Mouse (Mus musculus): ENCODE measurements around the gene Ppt1. TPM values are rescaled to one million over a fixed set of nuclear protein-coding genes. Genes with fewer than 3 reads are reported as not detected.
A peak's percentile ranks its signal among the peaks of the same experiment; 100 is the strongest.

Ppt1 gene
- polyA plus RNA-seq, 1 experiment from 2014 or later = 54.9 TPM

DNA sequence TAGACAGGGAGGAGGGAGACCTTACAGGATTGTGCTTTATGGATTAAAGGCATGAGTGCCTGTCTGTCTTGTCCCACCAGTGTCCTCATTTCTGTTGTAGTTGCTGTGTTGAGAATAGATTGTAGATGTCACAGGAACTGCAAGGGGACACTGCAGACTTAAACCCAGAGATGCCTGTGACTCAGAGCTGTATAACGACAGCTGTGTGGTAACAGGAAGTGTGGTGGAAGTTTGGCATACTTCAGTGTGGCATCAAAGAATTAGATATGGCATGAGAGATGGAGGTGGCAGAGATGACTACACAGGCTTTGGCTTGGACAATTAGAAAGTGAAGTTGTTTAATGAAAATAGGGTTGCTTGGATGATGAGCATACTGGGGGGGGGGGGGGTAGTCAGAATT lies 2.4 kb downstream of the Ppt1 start:
- WGBS = 59% methylated on average over 1 of the region's 1 CpGs
- Histone ChIP-seq H3K9me3 (ENCODE audit: control insufficient read depth) (no peaks in the 10 kb centered on the region), H3K27ac (ENCODE audit: low read depth, low read length) (no peak overlapping the region), H3K4me3 (ENCODE audit: low read depth, low read length) (no peak overlapping the region), H3K36me3 (ENCODE audit: control insufficient read depth, insufficient read depth) (0 out of 2 replicates have a peak, but pooled peaks cover 2% of the 10 kb centered on the region), H3K4me1 (replicated peaks; ENCODE audit: control insufficient read depth, insufficient read depth, low read length) (0 out of 2 replicates have a peak, but pooled peaks cover 6% of the 10 kb centered on the region), H3K4me2 (replicated peaks; ENCODE audit: low read depth) (no peak overlapping the region), H3K9ac (ENCODE audit: low read depth, low read length) (no peak overlapping the region), H3K27me3 (replicated peaks; ENCODE audit: control insufficient read depth, insufficient read depth, low read length) (no peaks in the 10 kb centered on the region)
- no peak for ATAC-seq
- TF ChIP-seq CTCF (IDR thresholded peaks at IDR 0.05; ENCODE audit: low read depth) = no peak

DNA sequence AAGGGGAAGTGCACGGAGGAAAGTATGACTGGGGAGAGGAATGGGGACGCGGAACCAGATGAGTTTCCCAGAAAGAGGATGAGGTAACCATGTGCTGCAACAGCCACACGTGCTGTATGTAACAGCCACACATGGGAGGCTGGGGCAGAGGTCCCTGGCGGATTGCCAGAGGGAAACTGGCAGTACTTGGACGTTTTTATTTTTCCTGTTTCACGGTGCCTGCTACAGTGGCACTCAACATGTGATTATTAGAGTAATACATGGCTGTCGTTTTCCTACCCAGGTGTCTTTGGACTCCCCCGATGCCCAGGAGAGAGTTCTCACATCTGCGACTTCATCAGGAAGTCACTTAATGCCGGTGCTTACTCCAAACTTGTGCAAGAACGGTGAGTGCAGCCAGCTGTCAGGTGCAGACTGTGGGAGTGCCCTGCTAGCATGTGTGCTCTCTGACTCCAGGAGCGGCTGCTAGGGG lies 12.1 kb downstream of the Ppt1 start:
- H3K9me3 ChIP-seq (ENCODE audit: control insufficient read depth) = no peaks in the 10 kb centered on the region
- peak; percentile 65 for ATAC-seq
- peaks cover 61% of the 10 kb centered on the region for H3K36me3 ChIP-seq (ENCODE audit: control insufficient read depth, insufficient read depth)
- H3K4me2 ChIP-seq (replicated peaks; ENCODE audit: low read depth) = no peak overlapping the region
- 52% methylated on average over 13 of the region's 13 CpGs for WGBS
- H3K4me3 ChIP-seq (ENCODE audit: low read depth, low read length) = no peak overlapping the region
- no peaks in the 10 kb centered on the region for H3K27me3 ChIP-seq (replicated peaks; ENCODE audit: control insufficient read depth, insufficient read depth, low read length)
- H3K4me1 ChIP-seq (replicated peaks; ENCODE audit: control insufficient read depth, insufficient read depth, low read length) = no peaks in the 10 kb centered on the region
- H3K27ac ChIP-seq (ENCODE audit: low read depth, low read length) = no peak overlapping the region
- H3K9ac ChIP-seq (ENCODE audit: low read depth, low read length) = no peak overlapping the region
- no peak for TF ChIP-seq CTCF (IDR thresholded peaks at IDR 0.05; ENCODE audit: low read depth)

DNA sequence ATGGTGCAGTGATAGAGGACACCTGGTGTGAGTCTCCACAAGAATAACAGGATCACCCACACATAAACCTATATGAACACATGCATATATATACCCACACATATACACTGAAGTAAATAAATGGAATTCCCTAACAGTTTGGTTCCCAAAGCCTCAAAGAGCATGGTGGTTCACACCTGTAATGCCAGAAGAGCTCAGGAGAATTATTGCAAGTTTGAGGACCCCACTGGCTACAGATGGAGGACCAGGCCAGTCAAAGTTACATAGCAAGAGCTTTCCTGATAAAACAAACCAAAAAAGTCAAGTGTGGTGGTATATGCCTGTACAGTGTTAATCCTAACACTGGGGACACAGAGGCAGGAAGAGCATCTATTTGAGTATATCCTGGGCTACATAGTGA lies 15.5 kb downstream of the Ppt1 start:
- Histone ChIP-seq H3K4me1 (replicated peaks; ENCODE audit: control insufficient read depth, insufficient read depth, low read length) (no peaks in the 10 kb centered on the region), H3K36me3 (ENCODE audit: control insufficient read depth, insufficient read depth) (peaks cover 54% of the 10 kb centered on the region), H3K27ac (ENCODE audit: low read depth, low read length) (no peak overlapping the region), H3K9me3 (ENCODE audit: control insufficient read depth) (no peaks in the 10 kb centered on the region), H3K4me3 (ENCODE audit: low read depth, low read length) (no peak overlapping the region), H3K27me3 (replicated peaks; ENCODE audit: control insufficient read depth, insufficient read depth, low read length) (no peaks in the 10 kb centered on the region), H3K4me2 (replicated peaks; ENCODE audit: low read depth) (no peak overlapping the region), H3K9ac (ENCODE audit: low read depth, low read length) (no peak overlapping the region)
- ATAC-seq = no peak
- no peak for TF ChIP-seq CTCF (IDR thresholded peaks at IDR 0.05; ENCODE audit: low read depth)

DNA sequence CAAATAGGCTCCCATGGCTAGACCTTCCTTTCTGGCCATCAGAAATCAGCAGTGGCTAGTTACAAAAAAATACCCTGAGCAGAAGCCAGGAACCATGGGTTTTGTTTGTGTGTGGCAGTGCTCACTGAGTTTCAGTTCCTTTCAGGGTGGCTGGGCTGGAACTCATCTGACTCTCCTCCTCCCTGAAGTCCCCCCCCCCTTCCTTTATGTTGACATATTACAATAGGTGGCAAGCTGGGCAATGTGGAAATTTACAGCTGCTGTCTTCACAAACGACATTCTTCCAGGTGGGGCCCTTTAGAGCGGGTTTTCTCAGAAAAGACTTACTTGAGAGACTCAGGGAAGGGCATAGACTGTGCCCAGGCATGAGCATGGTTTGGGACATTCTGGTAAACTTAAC lies 17.6 kb downstream of the Ppt1 start:
- H3K36me3 ChIP-seq (ENCODE audit: control insufficient read depth, insufficient read depth) = peaks cover 60% of the 10 kb centered on the region
- H3K4me3 ChIP-seq (ENCODE audit: low read depth, low read length) = no peak overlapping the region
- H3K9ac ChIP-seq (ENCODE audit: low read depth, low read length) = no peak overlapping the region
- H3K4me1 ChIP-seq (replicated peaks; ENCODE audit: control insufficient read depth, insufficient read depth, low read length) = no peaks in the 10 kb centered on the region
- no peak overlapping the region for H3K27ac ChIP-seq (ENCODE audit: low read depth, low read length)
- ATAC-seq = no peak
- no peak for TF ChIP-seq CTCF (IDR thresholded peaks at IDR 0.05; ENCODE audit: low read depth)
- H3K4me2 ChIP-seq (replicated peaks; ENCODE audit: low read depth) = no peak overlapping the region
- no peaks in the 10 kb centered on the region for H3K27me3 ChIP-seq (replicated peaks; ENCODE audit: control insufficient read depth, insufficient read depth, low read length)
- 43% methylated on average over 2 of the region's 2 CpGs for WGBS
- no peaks in the 10 kb centered on the region for H3K9me3 ChIP-seq (ENCODE audit: control insufficient read depth)

DNA sequence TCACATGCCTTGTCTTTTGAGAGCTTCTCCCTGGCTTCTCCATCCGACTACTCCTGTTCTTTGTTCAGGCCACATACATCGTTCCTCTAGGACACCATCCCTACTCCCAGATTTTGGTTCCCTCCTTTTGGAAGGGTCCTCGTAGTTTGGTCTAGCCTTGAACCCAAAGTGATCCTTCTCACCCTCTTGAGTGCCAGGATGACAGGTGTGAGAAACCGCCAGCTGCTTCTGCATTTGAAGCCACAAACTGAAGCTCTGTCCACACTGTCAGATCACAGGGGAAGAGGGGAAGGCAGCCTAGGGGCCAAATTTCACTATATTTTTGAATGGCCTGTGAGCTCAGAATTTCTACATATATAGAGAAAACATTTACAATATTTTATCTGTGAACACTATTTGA lies 18.7 kb downstream of the Ppt1 start:
- Histone ChIP-seq H3K27ac (ENCODE audit: low read depth, low read length) (no peak overlapping the region), H3K36me3 (ENCODE audit: control insufficient read depth, insufficient read depth) (peaks cover 61% of the 10 kb centered on the region), H3K4me1 (replicated peaks; ENCODE audit: control insufficient read depth, insufficient read depth, low read length) (no peaks in the 10 kb centered on the region), H3K4me3 (ENCODE audit: low read depth, low read length) (no peak overlapping the region), H3K9me3 (ENCODE audit: control insufficient read depth) (no peaks in the 10 kb centered on the region), H3K4me2 (replicated peaks; ENCODE audit: low read depth) (no peak overlapping the region), H3K27me3 (replicated peaks; ENCODE audit: control insufficient read depth, insufficient read depth, low read length) (no peaks in the 10 kb centered on the region), H3K9ac (ENCODE audit: low read depth, low read length) (no peak overlapping the region)
- no peak for TF ChIP-seq CTCF (IDR thresholded peaks at IDR 0.05; ENCODE audit: low read depth)
- 90% methylated on average over 4 of the region's 4 CpGs for WGBS
- no peak for ATAC-seq

DNA sequence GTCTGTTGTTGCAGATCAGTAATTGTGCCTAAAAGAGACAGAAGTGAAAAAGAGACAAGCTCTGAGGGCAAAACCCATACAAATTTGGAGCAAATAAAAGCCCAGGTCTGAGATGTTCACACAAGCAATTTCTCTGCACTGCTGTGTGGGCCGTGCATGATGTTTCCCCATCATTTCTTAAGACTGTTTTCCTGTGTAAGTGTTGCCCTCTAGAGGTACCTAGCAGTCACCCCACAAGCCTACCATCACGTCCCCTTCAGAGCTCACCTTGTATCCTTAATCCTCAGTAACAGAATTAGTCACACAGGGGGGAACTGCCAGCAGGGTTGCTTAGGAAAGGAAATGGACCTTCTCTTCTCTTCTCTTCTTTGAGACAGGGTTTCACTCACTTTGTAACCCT lies 21.9 kb downstream of the Ppt1 start:
- Histone ChIP-seq H3K4me2 (replicated peaks; ENCODE audit: low read depth) (no peak overlapping the region), H3K9ac (ENCODE audit: low read depth, low read length) (no peak overlapping the region), H3K4me1 (replicated peaks; ENCODE audit: control insufficient read depth, insufficient read depth, low read length) (no peaks in the 10 kb centered on the region), H3K27me3 (replicated peaks; ENCODE audit: control insufficient read depth, insufficient read depth, low read length) (no peaks in the 10 kb centered on the region), H3K27ac (ENCODE audit: low read depth, low read length) (no peak overlapping the region), H3K9me3 (ENCODE audit: control insufficient read depth) (no peaks in the 10 kb centered on the region), H3K36me3 (ENCODE audit: control insufficient read depth, insufficient read depth) (peaks cover 70% of the 10 kb centered on the region), H3K4me3 (ENCODE audit: low read depth, low read length) (no peak overlapping the region)
- 46% methylated on average over 2 of the region's 2 CpGs for WGBS
- ATAC-seq = no peak
- TF ChIP-seq CTCF (IDR thresholded peaks at IDR 0.05; ENCODE audit: low read depth) = peak; percentile 52

DNA sequence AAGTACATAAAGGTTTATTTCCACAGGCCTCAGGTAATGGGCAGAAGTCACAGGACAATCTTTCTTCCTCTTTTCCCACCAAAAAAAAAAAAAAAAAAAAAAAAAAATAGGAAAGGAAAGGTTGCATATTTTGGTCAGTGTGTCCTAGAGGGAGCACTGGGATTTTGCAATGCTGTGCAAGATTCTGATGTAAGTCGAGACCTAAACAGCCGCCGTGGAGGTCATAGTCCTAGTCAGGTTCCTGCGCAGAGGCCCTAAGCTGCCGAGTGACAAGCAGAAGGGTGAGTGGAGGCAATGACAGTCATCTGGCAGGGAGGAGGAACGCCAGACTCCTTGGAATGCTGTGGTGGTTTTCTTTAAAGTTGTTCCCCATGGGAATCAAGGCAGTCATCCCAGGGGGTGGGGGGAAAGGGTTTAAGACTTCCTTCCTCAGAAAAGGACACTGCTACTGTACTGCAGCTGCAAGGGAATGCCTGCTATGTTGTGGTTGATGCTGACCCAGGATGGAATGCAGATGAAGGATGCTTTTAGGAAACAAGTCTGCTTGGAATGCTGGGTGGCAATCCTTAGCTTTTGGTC lies 23.1 kb downstream of the Ppt1 start:
- Histone ChIP-seq H3K4me3 (ENCODE audit: low read depth, low read length) (no peak overlapping the region), H3K9me3 (ENCODE audit: control insufficient read depth) (no peaks in the 10 kb centered on the region), H3K27ac (ENCODE audit: low read depth, low read length) (no peak overlapping the region), H3K4me2 (replicated peaks; ENCODE audit: low read depth) (no peak overlapping the region), H3K36me3 (ENCODE audit: control insufficient read depth, insufficient read depth) (peaks cover 81% of the 10 kb centered on the region), H3K4me1 (replicated peaks; ENCODE audit: control insufficient read depth, insufficient read depth, low read length) (no peaks in the 10 kb centered on the region), H3K27me3 (replicated peaks; ENCODE audit: control insufficient read depth, insufficient read depth, low read length) (no peaks in the 10 kb centered on the region), H3K9ac (ENCODE audit: low read depth, low read length) (no peak overlapping the region)
- no peak for ATAC-seq
- 73% methylated on average over 6 of the region's 6 CpGs for WGBS
- no peak for TF ChIP-seq CTCF (IDR thresholded peaks at IDR 0.05; ENCODE audit: low read depth)
